Mouse (Mus musculus): ENCODE measurements at regions not wholly inside any gene's neighbourhood (a gene's known extent, or its start where the extent isn't known, plus 50 kb on each side); places are given as distances from the start of the nearest gene placed in this dataset.

DNA sequence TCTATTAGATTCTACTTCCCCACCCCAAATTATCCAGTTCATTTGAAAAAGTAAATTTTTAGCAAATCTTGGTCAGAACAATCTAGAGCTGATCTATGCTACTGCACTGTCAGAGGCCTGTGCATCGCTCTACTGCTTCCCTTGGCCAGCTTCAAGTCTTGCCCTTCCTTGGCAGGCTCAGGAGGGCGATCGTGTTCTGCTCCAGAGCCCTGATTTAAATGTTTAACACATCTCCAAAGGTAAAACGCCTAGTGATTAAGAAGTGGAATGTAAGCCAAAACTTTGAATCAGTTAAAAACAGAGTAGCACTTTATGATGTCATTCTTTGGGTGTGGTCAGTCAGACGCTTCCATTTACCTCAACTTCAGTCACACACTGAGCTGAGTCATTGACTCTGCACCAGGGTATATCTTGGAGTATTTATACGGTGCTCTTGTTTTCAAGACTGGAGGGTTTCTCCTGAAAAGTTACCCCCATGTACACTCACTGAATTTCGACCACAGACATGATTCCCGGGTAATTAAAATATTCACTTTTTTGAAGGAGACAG is 502.2 kb downstream of the Efna5 start:
- H3K27ac ChIP-seq (ENCODE audit: low read depth, low read length) = no peak overlapping the region
- no peaks in the 10 kb centered on the region for H3K27me3 ChIP-seq (ENCODE audit: control insufficient read depth, insufficient read depth, low read length)
- no peaks in the 10 kb centered on the region for H3K9me3 ChIP-seq (ENCODE audit: control insufficient read depth, low read length)
- H3K4me2 ChIP-seq (replicated peaks; ENCODE audit: low read depth, low read length) = no peak overlapping the region
- no peaks in the 10 kb centered on the region for H3K4me1 ChIP-seq (replicated peaks; ENCODE audit: control insufficient read depth, insufficient read depth, low read length)
- 93% methylated on average over 8 of the region's 8 CpGs for WGBS
- DNase-seq (ENCODE audit: low spot score) (no peak), ATAC-seq (ENCODE audit: low FRiP score) (no peak)
- H3K9ac ChIP-seq (ENCODE audit: low read depth, low read length) = no peak overlapping the region
- no peaks in the 10 kb centered on the region for H3K36me3 ChIP-seq (ENCODE audit: control insufficient read depth, insufficient read depth, low read length)
- H3K4me3 ChIP-seq (ENCODE audit: low read depth, low read length) = no peak overlapping the region

DNA sequence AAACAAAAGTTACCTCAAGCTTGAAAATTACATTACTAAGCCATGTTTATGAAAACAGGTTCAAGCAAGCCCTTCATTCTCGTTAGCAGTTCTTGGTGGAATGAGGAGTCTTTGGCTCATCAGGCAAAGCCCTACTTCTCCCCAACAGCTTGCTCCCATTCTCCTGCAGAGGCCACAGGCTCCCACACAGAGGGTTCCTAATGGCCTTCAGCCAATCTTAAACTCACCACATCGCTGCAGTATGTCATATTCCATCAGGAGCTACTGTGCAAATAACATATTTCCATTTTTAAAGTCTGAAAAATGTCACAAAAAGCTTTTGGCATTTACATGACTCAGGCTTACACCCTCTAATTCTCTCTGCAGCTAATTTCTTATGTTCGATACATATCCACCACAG is 512.0 kb downstream of the Efna5 start:
- ATAC-seq (ENCODE audit: low FRiP score) = no peak
- Histone ChIP-seq H3K27me3 (ENCODE audit: control insufficient read depth, insufficient read depth, low read length) (no peaks in the 10 kb centered on the region), H3K36me3 (ENCODE audit: control insufficient read depth, insufficient read depth, low read length) (no peaks in the 10 kb centered on the region), H3K4me3 (ENCODE audit: low read depth, low read length) (no peak overlapping the region), H3K27ac (ENCODE audit: low read depth, low read length) (no peak overlapping the region), H3K9me3 (ENCODE audit: control insufficient read depth, low read length) (no peaks in the 10 kb centered on the region), H3K4me2 (replicated peaks; ENCODE audit: low read depth, low read length) (no peak overlapping the region), H3K4me1 (replicated peaks; ENCODE audit: control insufficient read depth, insufficient read depth, low read length) (no peaks in the 10 kb centered on the region), H3K9ac (ENCODE audit: low read depth, low read length) (no peak overlapping the region)
- DNase-seq (ENCODE audit: low spot score) = no peak
- WGBS = 91% methylated on average over 3 of the region's 3 CpGs

DNA sequence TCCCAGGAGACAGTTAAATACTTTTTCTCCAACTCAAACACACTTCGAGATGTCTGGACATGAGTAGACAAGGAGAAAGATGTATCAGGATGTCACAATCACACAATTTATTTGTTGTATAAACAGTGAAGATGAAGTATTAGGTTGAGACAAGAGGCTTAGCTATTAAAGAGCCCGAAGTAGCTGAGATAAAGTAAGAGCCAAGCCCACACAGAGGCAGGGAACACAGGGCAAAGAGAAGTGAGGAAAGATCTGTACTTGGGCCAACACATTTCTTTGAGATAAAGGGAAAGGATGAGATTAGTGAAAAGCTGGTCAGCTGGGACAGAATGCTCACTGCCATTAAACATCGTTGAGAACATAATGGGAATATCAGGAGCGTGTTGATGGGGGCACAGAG is 513.2 kb downstream of the Efna5 start:
- H3K4me3 ChIP-seq (ENCODE audit: low read depth, low read length) = no peak overlapping the region
- H3K27me3 ChIP-seq (ENCODE audit: control insufficient read depth, insufficient read depth, low read length) = no peaks in the 10 kb centered on the region
- H3K9ac ChIP-seq (ENCODE audit: low read depth, low read length) = no peak overlapping the region
- no peak overlapping the region for H3K4me2 ChIP-seq (replicated peaks; ENCODE audit: low read depth, low read length)
- H3K36me3 ChIP-seq (ENCODE audit: control insufficient read depth, insufficient read depth, low read length) = no peaks in the 10 kb centered on the region
- no peaks in the 10 kb centered on the region for H3K9me3 ChIP-seq (ENCODE audit: control insufficient read depth, low read length)
- no peak overlapping the region for H3K27ac ChIP-seq (ENCODE audit: low read depth, low read length)
- no peak for ATAC-seq (ENCODE audit: low FRiP score)
- DNase-seq (ENCODE audit: low spot score) = no peak
- H3K4me1 ChIP-seq (replicated peaks; ENCODE audit: control insufficient read depth, insufficient read depth, low read length) = no peaks in the 10 kb centered on the region
- 86% methylated on average over 4 of the region's 4 CpGs for WGBS

DNA sequence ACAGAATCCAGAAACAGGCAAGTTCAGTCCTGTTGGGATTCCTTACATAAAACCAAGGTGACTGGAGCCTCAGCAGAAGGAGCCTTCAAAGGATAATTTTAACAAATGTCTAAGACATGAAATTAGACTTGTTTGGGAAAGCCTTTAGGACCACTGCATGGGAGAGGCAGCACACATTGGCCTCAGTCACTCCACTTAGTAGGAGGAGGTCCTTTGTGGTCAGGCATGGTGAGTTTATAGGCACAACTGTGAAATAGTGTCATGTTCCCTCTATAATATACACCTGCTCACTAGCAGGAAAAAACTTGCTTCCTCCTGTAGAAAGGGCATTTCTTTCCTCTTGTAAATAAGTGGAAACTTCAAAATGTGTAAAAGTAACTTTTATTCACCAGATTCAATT is 522.8 kb downstream of the Efna5 start:
- no peaks in the 10 kb centered on the region for H3K9me3 ChIP-seq (ENCODE audit: control insufficient read depth, low read length)
- H3K4me1 ChIP-seq (replicated peaks; ENCODE audit: control insufficient read depth, insufficient read depth, low read length) = no peaks in the 10 kb centered on the region
- H3K4me3 ChIP-seq (ENCODE audit: low read depth, low read length) = no peak overlapping the region
- ATAC-seq (ENCODE audit: low FRiP score) (no peak), DNase-seq (ENCODE audit: low spot score) (no peak)
- no peak overlapping the region for H3K9ac ChIP-seq (ENCODE audit: low read depth, low read length)
- no peaks in the 10 kb centered on the region for H3K36me3 ChIP-seq (ENCODE audit: control insufficient read depth, insufficient read depth, low read length)
- H3K27me3 ChIP-seq (ENCODE audit: control insufficient read depth, insufficient read depth, low read length) = no peaks in the 10 kb centered on the region
- H3K27ac ChIP-seq (ENCODE audit: low read depth, low read length) = no peak overlapping the region
- H3K4me2 ChIP-seq (replicated peaks; ENCODE audit: low read depth, low read length) = no peak overlapping the region

DNA sequence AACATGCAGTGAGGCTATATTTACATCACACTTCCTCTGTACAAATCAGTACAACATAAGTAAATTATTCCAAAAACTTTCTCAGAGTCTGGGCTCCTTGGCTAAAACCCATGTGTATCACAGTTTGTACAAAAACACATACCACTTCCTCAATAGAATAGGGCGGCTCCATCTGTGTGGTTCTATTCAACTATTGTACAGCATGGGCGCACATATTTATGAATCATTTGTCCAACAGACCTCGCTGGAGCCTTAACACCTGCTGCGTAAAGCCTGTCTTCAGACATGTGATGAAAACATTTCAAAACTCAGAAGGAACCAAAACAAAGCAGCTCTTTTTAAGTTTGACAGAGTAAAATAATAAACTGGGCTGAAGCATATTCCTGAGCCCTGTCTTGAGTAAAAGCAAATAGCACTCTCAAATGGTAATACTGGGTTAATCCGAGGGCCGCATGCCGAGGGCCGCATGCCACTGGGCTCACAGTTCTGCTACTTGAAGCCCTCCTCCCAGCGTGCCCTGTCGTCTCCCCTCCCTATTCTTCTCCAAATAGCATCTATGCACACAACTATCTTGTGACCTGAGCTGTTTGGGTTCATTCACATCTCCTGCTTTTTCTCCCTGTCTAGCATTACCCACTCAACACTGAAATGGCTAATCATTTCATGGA is 543.1 kb downstream of the Efna5 start:
- no peaks in the 10 kb centered on the region for H3K36me3 ChIP-seq (ENCODE audit: control insufficient read depth, insufficient read depth, low read length)
- no peak overlapping the region for H3K4me2 ChIP-seq (replicated peaks; ENCODE audit: low read depth, low read length)
- H3K9me3 ChIP-seq (ENCODE audit: control insufficient read depth, low read length) = no peaks in the 10 kb centered on the region
- no peak overlapping the region for H3K27ac ChIP-seq (ENCODE audit: low read depth, low read length)
- H3K4me1 ChIP-seq (replicated peaks; ENCODE audit: control insufficient read depth, insufficient read depth, low read length) = no peaks in the 10 kb centered on the region
- no peak overlapping the region for H3K9ac ChIP-seq (ENCODE audit: low read depth, low read length)
- peak; percentile 54; the same call in 1 of the 2 replicates for ATAC-seq (ENCODE audit: low FRiP score)
- no peak overlapping the region for H3K4me3 ChIP-seq (ENCODE audit: low read depth, low read length)
- no peak for DNase-seq (ENCODE audit: low spot score)
- H3K27me3 ChIP-seq (ENCODE audit: control insufficient read depth, insufficient read depth, low read length) = no peaks in the 10 kb centered on the region
- WGBS = 76% methylated on average over 10 of the region's 10 CpGs

DNA sequence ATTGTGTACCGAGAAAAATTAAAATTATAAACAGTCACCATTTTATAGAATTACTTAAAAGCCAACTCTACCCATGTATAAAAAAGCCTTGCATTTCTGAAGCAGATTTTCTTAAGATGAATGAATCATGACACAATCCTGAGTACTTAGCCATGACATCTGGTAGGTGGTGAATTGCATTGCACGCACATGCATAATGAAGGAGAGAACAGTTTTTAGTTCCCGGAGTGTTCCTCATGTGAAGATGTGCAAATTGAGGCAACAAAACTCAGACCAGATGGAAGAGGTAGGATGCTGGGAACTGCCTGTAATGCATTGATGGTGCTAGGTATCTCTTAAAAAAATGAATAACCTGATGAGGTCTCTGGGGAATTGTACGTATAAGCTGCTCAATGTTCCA is 550.9 kb downstream of the Efna5 start:
- Histone ChIP-seq H3K4me1 (replicated peaks; ENCODE audit: control insufficient read depth, insufficient read depth, low read length) (no peaks in the 10 kb centered on the region), H3K4me2 (replicated peaks; ENCODE audit: low read depth, low read length) (no peak overlapping the region), H3K27me3 (ENCODE audit: control insufficient read depth, insufficient read depth, low read length) (no peaks in the 10 kb centered on the region), H3K9me3 (ENCODE audit: control insufficient read depth, low read length) (no peaks in the 10 kb centered on the region), H3K4me3 (ENCODE audit: low read depth, low read length) (no peak overlapping the region), H3K27ac (ENCODE audit: low read depth, low read length) (no peak overlapping the region), H3K36me3 (ENCODE audit: control insufficient read depth, insufficient read depth, low read length) (no peaks in the 10 kb centered on the region), H3K9ac (ENCODE audit: low read depth, low read length) (no peak overlapping the region)
- WGBS = 88% methylated on average over 4 of the region's 4 CpGs
- no peak for DNase-seq (ENCODE audit: low spot score)
- no peak for ATAC-seq (ENCODE audit: low FRiP score)

DNA sequence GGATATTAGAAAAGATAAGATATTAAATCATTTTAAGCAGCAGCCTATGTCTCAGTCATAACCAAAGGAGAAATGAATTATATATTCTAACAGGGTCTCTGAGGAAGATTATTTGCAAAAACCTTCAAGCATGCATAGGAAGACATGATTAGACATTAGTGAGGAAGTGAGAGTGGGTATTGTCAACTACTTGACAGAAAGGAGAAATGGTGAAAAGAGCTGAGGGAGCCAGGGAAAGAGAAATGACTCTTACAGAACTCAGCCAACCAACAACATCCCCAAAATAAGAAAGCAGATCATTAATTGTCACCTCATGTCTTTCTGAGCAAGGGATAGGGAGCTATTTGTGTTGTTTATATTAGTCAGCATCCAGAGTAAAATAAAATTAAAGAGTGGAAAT is 554.3 kb downstream of the Efna5 start:
- no peaks in the 10 kb centered on the region for H3K4me1 ChIP-seq (replicated peaks; ENCODE audit: control insufficient read depth, insufficient read depth, low read length)
- no peak for ATAC-seq (ENCODE audit: low FRiP score)
- H3K36me3 ChIP-seq (ENCODE audit: control insufficient read depth, insufficient read depth, low read length) = no peaks in the 10 kb centered on the region
- H3K9ac ChIP-seq (ENCODE audit: low read depth, low read length) = no peak overlapping the region
- no peaks in the 10 kb centered on the region for H3K9me3 ChIP-seq (ENCODE audit: control insufficient read depth, low read length)
- no peak overlapping the region for H3K4me3 ChIP-seq (ENCODE audit: low read depth, low read length)
- no peak for DNase-seq (ENCODE audit: low spot score)
- H3K27ac ChIP-seq (ENCODE audit: low read depth, low read length) = no peak overlapping the region
- no peak overlapping the region for H3K4me2 ChIP-seq (replicated peaks; ENCODE audit: low read depth, low read length)
- H3K27me3 ChIP-seq (ENCODE audit: control insufficient read depth, insufficient read depth, low read length) = no peaks in the 10 kb centered on the region

DNA sequence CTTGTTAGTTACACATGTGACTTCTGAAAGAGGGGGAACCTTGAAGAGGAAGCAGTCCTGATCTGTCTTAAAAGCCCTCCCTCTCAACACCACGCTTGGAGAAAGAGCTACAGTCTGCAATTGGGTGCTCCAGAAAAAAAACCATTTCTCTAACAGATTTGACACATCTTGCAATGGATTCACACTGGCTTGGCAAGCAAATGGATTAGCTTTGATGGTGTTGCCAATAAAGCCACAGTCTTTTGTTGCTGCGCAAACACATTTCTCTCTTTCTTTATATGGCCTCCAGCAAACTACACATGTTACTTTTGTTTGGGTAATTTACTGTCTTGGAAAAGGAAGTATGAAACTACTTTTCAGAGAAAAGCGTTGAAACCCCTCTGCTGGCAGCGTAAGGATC is 562.1 kb downstream of the Efna5 start:
- Histone ChIP-seq H3K27ac (ENCODE audit: low read depth, low read length) (no peak overlapping the region), H3K9me3 (ENCODE audit: control insufficient read depth, low read length) (no peaks in the 10 kb centered on the region), H3K9ac (ENCODE audit: low read depth, low read length) (no peak overlapping the region), H3K4me3 (ENCODE audit: low read depth, low read length) (no peak overlapping the region), H3K4me1 (replicated peaks; ENCODE audit: control insufficient read depth, insufficient read depth, low read length) (no peaks in the 10 kb centered on the region), H3K36me3 (ENCODE audit: control insufficient read depth, insufficient read depth, low read length) (no peaks in the 10 kb centered on the region), H3K4me2 (replicated peaks; ENCODE audit: low read depth, low read length) (no peak overlapping the region), H3K27me3 (ENCODE audit: control insufficient read depth, insufficient read depth, low read length) (no peaks in the 10 kb centered on the region)
- ATAC-seq (ENCODE audit: low FRiP score) (no peak), DNase-seq (ENCODE audit: low spot score) (no peak)
- 82% methylated on average over 4 of the region's 4 CpGs for WGBS

DNA sequence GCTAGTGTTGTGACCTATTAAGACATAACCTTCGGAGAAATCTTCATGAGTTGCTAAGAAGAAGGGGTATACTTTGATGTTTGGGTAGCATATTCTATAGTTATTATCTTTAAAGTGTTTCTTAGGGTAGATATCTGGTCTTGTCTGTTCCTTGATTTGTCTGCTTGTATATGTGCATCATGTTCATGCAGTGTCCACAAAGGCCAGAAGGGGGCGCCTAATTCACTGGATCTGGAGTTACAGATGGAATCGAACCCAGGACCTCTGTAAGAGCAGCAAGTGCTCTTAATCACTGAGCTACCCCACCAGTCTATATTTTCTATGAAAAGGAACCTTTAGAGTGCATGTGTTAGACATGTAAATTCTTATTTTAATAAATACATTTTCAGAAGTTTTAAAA is 571.1 kb downstream of the Efna5 start:
- Histone ChIP-seq H3K4me2 (replicated peaks; ENCODE audit: low read depth, low read length) (no peak overlapping the region), H3K9ac (ENCODE audit: low read depth, low read length) (no peak overlapping the region), H3K9me3 (ENCODE audit: control insufficient read depth, low read length) (no peaks in the 10 kb centered on the region), H3K4me1 (replicated peaks; ENCODE audit: control insufficient read depth, insufficient read depth, low read length) (no peaks in the 10 kb centered on the region), H3K4me3 (ENCODE audit: low read depth, low read length) (no peak overlapping the region), H3K27me3 (ENCODE audit: control insufficient read depth, insufficient read depth, low read length) (no peaks in the 10 kb centered on the region), H3K36me3 (ENCODE audit: control insufficient read depth, insufficient read depth, low read length) (no peaks in the 10 kb centered on the region), H3K27ac (ENCODE audit: low read depth, low read length) (no peak overlapping the region)
- 46% methylated on average over 3 of the region's 3 CpGs for WGBS
- ATAC-seq (ENCODE audit: low FRiP score) (no peak), DNase-seq (ENCODE audit: low spot score) (no peak)

Measured in hindbrain, embryonic 11.5 days (tissue).